Mouse (Mus musculus) heart, embryonic 12.5 days (tissue): ENCODE measurements around the gene Sapcd2. TPM values are rescaled to one million over a fixed set of nuclear protein-coding genes. Genes with fewer than 3 reads are reported as not detected.
A peak's percentile ranks its signal among the peaks of the same experiment; 100 is the strongest.

Experiments
- ATAC-seq: fragments of 200-750 bp; cut with Nextera tagmentation; 2 replicates; pipeline ENCODE4 v1.8.0; 2017; ENCODE audit warnings: moderate TSS enrichment, moderate library complexity; ENCODE audit not compliant: insufficient number of reproducible peaks, low FRiP score
- H3K27ac ChIP-seq: fragments of 300-500 bp; sonication (generic); 2 replicates; pipeline ENCODE4 v1.5.1; 2016; ENCODE audit warnings: mild to moderate bottlenecking, moderate library complexity; ENCODE audit not compliant: poor library complexity, severe bottlenecking
- H3K27me3 ChIP-seq: fragments of 300-500 bp; sonication (generic); replicated peaks from 2 replicates; pipeline ENCODE4 v1.6.1; 2016; ENCODE audit warnings: mild to moderate bottlenecking, moderate library complexity
- H3K36me3 ChIP-seq: fragments of 300-500 bp; sonication (generic); 2 replicates; pipeline ENCODE4 v1.6.1; 2016; ENCODE audit warnings: mild to moderate bottlenecking, moderate library complexity
- H3K4me1 ChIP-seq: fragments of 300-500 bp; sonication (generic); replicated peaks from 2 replicates; pipeline ENCODE4 v1.6.1; 2016; ENCODE audit warnings: mild to moderate bottlenecking
- H3K4me2 ChIP-seq: fragments of 300-500 bp; sonication (generic); 2 replicates; pipeline ENCODE4 v1.6.1; 2016; ENCODE audit warnings: mild to moderate bottlenecking, moderate library complexity
- H3K4me3 ChIP-seq: fragments of 300-500 bp; sonication (generic); 2 replicates; pipeline ENCODE4 v1.5.1; 2016; ENCODE audit warnings: mild to moderate bottlenecking
- H3K9ac ChIP-seq: fragments of 300-500 bp; sonication (generic); 2 replicates; pipeline ENCODE4 v1.6.1; 2016; ENCODE audit warnings: mild to moderate bottlenecking, moderate library complexity
- H3K9me3 ChIP-seq: fragments of 300-500 bp; sonication (generic); replicated peaks from 2 replicates; pipeline ENCODE4 v1.6.1; 2016; ENCODE audit warnings: mild to moderate bottlenecking, moderate library complexity
- WGBS: fragments of 180-500 bp; shearing (Covaris S2); methylation state at CpG from one replicate; pipeline ENCODE4 v1.1.7; 2016; 5-methylcytosine and 5-hydroxymethylcytosine counted together
- polyA plus RNA-seq: library from polyadenylated mRNA; unstranded; fragments of >200 nt; fragmentation: Nextera tagmentation; extraction: Ambion mirVana; gene quantifications from 2 replicates; pipeline ENCODE4 v1.2.1, GENCODE M21; 2016

Gene Sapcd2
- polyA plus RNA-seq, 1 experiment from 2014 or later: 20.0 TPM

- H3K27ac ChIP-seq: no peak overlapping the region
- H3K4me1 ChIP-seq: peaks cover 23% of the 10 kb centered on the region
- H3K27me3 ChIP-seq: peaks cover 23% of the 10 kb centered on the region
- peak overlapping the region; percentile 58 for H3K4me3 ChIP-seq
- peak overlapping the region; percentile 69 for H3K9ac ChIP-seq
- peak overlapping the region; percentile 92 for H3K4me2 ChIP-seq
- peaks cover 22% of the 10 kb centered on the region for H3K36me3 ChIP-seq
- ATAC-seq: no peak
- 39% methylated on average over 2 of the region's 2 CpGs for WGBS
- H3K9me3 ChIP-seq: no peaks in the 10 kb centered on the region
These were observed 1.3 kb downstream of the Sapcd2 start for GRCm38 (mm10) chr2:25373431-25373830.

GRCm38 (mm10) chr2:25376589-25376988 lies 4.5 kb downstream of the Sapcd2 start:
- Histone ChIP-seq H3K4me3 (no peak overlapping the region), H3K27me3 (peaks cover 11% of the 10 kb centered on the region), H3K4me1 (peaks cover 22% of the 10 kb centered on the region), H3K36me3 (peaks cover 22% of the 10 kb centered on the region), H3K9me3 (no peaks in the 10 kb centered on the region), H3K9ac (no peak overlapping the region), H3K27ac (no peak overlapping the region), H3K4me2 (no peak overlapping the region)
- no peak for ATAC-seq
- WGBS: 57% methylated on average over 4 of the region's 4 CpGs

- Histone ChIP-seq H3K36me3 (no peaks in the 10 kb centered on the region), H3K27me3 (peaks cover 29% of the 10 kb centered on the region), H3K4me3 (no peak overlapping the region), H3K4me1 (no peaks in the 10 kb centered on the region), H3K27ac (no peak overlapping the region), H3K9ac (no peak overlapping the region), H3K9me3 (no peaks in the 10 kb centered on the region), H3K4me2 (no peak overlapping the region)
- 53% methylated on average over 5 of the region's 5 CpGs for WGBS
- no peak for ATAC-seq
These were observed 12.4 kb downstream of the Sapcd2 start for GRCm38 (mm10) chr2:25384492-25384891.

DNA sequence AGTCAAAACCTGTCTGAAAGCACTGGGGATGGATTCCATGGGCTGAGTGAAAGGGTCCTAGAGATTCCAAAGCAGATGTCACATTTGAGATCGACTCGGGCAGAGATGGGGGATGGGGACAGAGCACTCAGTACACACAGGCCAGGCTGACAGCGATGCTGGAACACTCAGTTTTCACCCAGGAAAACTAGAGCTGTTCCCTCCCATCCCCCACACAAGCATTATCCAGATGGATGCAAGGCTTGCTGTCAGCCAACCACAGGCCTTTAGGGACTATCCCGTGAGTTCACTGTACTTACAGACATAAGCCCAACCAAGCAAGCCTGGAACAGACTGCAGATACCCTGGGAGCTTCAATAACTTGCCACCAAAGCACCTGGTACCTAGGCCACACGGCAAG lies 19.1 kb downstream of the Sapcd2 start:
- ATAC-seq: no peak
- Histone ChIP-seq H3K9ac (no peak overlapping the region), H3K4me2 (no peak overlapping the region), H3K27ac (no peak overlapping the region), H3K27me3 (peaks cover 54% of the 10 kb centered on the region), H3K4me1 (peaks cover 21% of the 10 kb centered on the region), H3K4me3 (no peak overlapping the region), H3K36me3 (no peaks in the 10 kb centered on the region), H3K9me3 (no peaks in the 10 kb centered on the region)
- WGBS: 54% methylated on average over 5 of the region's 5 CpGs

DNA sequence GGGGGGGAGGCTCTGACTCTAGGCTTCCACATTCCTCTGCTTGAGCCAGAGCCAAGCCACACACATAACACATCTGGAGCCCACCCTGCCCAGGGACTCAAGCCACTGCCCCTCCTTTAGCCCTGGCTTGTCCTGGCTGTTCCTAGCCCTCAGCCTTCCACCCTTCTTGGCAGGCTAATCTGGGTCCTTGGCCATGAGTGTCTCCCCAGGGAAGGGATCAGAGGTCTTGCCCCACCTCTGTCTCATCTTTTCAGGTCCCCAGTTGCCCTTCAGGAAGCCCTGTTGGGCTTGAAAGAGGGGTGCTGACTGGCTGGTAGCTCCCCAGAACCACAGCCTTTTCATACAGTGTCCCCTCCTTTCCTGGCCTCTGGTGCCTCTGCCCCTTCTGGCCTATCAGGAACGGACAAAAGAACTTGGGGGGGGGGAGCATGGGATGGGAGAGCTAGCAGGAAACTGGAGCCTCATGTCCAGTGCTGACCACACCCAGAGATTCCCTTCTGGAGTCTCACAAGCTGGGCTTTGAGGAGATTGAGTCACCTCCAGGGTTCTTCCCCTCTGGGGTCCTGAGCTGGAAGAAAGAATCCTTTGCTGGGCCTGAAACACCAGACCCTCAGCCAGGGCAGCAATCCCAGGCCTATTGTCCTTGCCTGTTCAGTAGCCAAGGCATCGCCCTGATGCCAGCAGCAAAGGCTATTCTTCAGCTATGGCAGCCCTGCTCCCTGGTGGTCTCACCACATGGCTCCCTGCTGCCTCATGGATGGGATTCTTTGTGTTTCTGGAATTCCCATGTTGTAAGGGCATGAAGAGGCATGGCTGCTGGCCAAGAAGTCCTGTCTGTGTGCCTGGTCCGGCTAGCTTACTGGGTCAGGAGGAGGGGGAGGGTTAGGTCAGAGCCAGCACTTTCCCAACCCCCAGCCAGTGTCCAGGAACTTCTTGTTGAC lies 22.4 kb downstream of the Sapcd2 start:
- no peaks in the 10 kb centered on the region for H3K9me3 ChIP-seq
- no peaks in the 10 kb centered on the region for H3K36me3 ChIP-seq
- peaks cover 75% of the 10 kb centered on the region for H3K27me3 ChIP-seq
- ATAC-seq: peak; percentile 43; the same call in 1 of the 2 replicates
- H3K9ac ChIP-seq: no peak overlapping the region
- WGBS: 42% methylated on average over 3 of the region's 3 CpGs
- no peak overlapping the region for H3K4me3 ChIP-seq
- no peak overlapping the region for H3K27ac ChIP-seq
- no peak overlapping the region for H3K4me2 ChIP-seq
- H3K4me1 ChIP-seq: peaks cover 22% of the 10 kb centered on the region

DNA sequence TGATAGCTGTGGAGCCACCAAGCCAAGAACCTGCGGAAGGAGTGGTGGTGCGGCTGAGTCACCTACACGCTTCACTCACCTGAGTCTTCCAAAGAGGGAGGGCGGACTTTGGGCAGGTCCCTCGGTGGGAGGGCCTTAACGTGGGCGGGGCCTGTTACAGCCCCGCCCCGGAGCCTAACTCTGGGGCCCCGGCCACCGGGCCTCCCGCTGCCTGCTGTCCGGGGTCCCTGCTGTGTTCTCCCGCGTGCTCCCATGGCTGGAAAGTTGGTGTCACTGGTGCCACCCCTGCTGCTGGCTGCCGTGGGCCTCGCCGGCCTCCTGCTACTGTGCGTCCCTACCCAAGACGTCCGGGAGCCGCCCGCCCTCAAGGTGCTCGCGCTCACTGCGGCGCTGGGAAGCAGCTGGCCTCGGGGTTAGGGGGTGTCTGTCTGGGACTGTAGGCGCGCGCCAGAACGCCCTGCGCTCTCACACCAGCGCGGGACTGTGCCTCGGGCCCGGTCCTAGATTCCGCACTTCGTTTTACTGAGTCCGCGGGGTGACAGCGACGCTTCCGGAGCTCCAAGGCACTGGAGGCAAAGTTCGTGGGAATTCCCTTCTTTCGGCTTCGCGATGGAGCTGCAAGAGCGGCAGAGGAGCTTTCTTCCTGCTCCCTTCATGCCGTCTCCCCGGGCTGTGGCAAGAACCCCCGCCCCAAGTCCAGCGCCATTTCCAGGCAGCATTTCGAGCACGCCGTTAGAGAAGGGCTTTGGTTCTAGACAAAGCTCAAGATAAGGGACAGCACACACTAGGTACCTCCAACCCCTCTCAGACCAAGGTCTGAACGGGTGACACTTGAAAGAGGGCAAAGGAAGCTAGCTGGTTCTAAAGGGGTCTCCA lies 23.8 kb downstream of the Sapcd2 start, which contains the start of gene Entpd2:
Gene Entpd2 (plus strand): TSS at position 154 of the 876 bp plus-strand sequence.
- Histone ChIP-seq H3K9ac (0 out of 2 replicates have a peak within 1 kb of the TSS, but pooled peaks have one; percentile 36), H3K27me3 (peaks cover 89% of the 10 kb centered on the region), H3K36me3 (no peaks in the 10 kb centered on the region), H3K27ac (no peak within 1 kb of the TSS), H3K4me3 (peak within 1 kb of the TSS; percentile 45), H3K4me2 (peak within 1 kb of the TSS; percentile 81), H3K9me3 (no peaks in the 10 kb centered on the region), H3K4me1 (peaks cover 29% of the 10 kb centered on the region)
- WGBS: 1% methylated on average over 57 of the region's 57 CpGs
- ATAC-seq: 0 out of 2 replicates have a peak, but pooled peaks have one; percentile 18

GRCm38 (mm10) chr2:25396597-25396983 lies 24.5 kb downstream of the Sapcd2 start:
- Histone ChIP-seq H3K27me3 (peaks cover 95% of the 10 kb centered on the region), H3K4me2 (peak overlapping the region; percentile 81; the same call in 1 of the 2 replicates), H3K27ac (no peak overlapping the region), H3K9ac (no peak overlapping the region), H3K4me1 (peaks cover 29% of the 10 kb centered on the region), H3K4me3 (peak overlapping the region; percentile 45), H3K36me3 (no peaks in the 10 kb centered on the region), H3K9me3 (no peaks in the 10 kb centered on the region)
- WGBS: 40% methylated on average over 3 of the region's 3 CpGs
- no peak for ATAC-seq

- Histone ChIP-seq H3K36me3 (no peaks in the 10 kb centered on the region), H3K4me2 (no peak overlapping the region), H3K9me3 (no peaks in the 10 kb centered on the region), H3K27me3 (peaks cover 98% of the 10 kb centered on the region), H3K9ac (no peak overlapping the region), H3K4me1 (peaks cover 29% of the 10 kb centered on the region), H3K4me3 (no peak overlapping the region), H3K27ac (no peak overlapping the region)
- WGBS: 48% methylated on average over 1 of the region's 1 CpGs
- no peak for ATAC-seq
These were observed 24.9 kb downstream of the Sapcd2 start for GRCm38 (mm10) chr2:25397010-25397409.

GRCm38 (mm10) chr2:25398065-25398464 lies 25.9 kb downstream of the Sapcd2 start:
- no peak for ATAC-seq
- Histone ChIP-seq H3K4me1 (peaks cover 29% of the 10 kb centered on the region), H3K9me3 (no peaks in the 10 kb centered on the region), H3K27ac (no peak overlapping the region), H3K36me3 (no peaks in the 10 kb centered on the region), H3K4me3 (no peak overlapping the region), H3K4me2 (no peak overlapping the region), H3K27me3 (peaks cover 97% of the 10 kb centered on the region), H3K9ac (no peak overlapping the region)
- 84% methylated on average over 7 of the region's 7 CpGs for WGBS

GRCm38 (mm10) chr2:25399051-25399450 lies 26.9 kb downstream of the Sapcd2 start, which contains the start of gene Npdc1:
Gene Npdc1 (plus strand): TSS chr2:25399351.
- H3K27me3 ChIP-seq: peaks cover 99% of the 10 kb centered on the region
- H3K36me3 ChIP-seq: no peaks in the 10 kb centered on the region
- H3K9me3 ChIP-seq: no peaks in the 10 kb centered on the region
- H3K4me1 ChIP-seq: peaks cover 29% of the 10 kb centered on the region
- H3K4me3 ChIP-seq: no peak within 1 kb of the TSS
- no peak within 1 kb of the TSS for H3K9ac ChIP-seq
- H3K4me2 ChIP-seq: no peak within 1 kb of the TSS
- no peak within 1 kb of the TSS for H3K27ac ChIP-seq
- ATAC-seq: no peak
- 49% methylated on average over 8 of the region's 8 CpGs for WGBS

GRCm38 (mm10) chr2:25400291-25400690 lies 28.2 kb downstream of the Sapcd2 start:
- peak overlapping the region; percentile 35; the same call in 1 of the 2 replicates for H3K4me2 ChIP-seq
- peak overlapping the region; percentile 9; the same call in 1 of the 2 replicates for H3K4me3 ChIP-seq

More at GRCm38 (mm10) chr2:25400291-25400690, 28.2 kb downstream of the Sapcd2 start:
- WGBS: 24% methylated on average over 16 of the region's 16 CpGs
- Histone ChIP-seq H3K4me1 (peaks cover 16% of the 10 kb centered on the region), H3K27ac (no peak overlapping the region), H3K27me3 (peaks cover 96% of the 10 kb centered on the region), H3K9me3 (no peaks in the 10 kb centered on the region), H3K36me3 (no peaks in the 10 kb centered on the region), H3K9ac (no peak overlapping the region)
- ATAC-seq: no peak
